Mouse (Mus musculus): ENCODE results near the gene Ccdc160.

GRCm38 (mm10) chrX:52798255-52798654, 7.3 kb downstream of the Ccdc160 start:
- TF ChIP-seq GATA1 (IDR thresholded peaks at IDR 0.05; ENCODE audit: low read length) (no peak), TAL1 (IDR thresholded peaks at IDR 0.05; ENCODE audit: low read length) (no peak)

Data from erythroblast, embryonic 14.5 days (primary cell).